Mouse (Mus musculus): ENCODE results near the gene Otud5.

DNA sequence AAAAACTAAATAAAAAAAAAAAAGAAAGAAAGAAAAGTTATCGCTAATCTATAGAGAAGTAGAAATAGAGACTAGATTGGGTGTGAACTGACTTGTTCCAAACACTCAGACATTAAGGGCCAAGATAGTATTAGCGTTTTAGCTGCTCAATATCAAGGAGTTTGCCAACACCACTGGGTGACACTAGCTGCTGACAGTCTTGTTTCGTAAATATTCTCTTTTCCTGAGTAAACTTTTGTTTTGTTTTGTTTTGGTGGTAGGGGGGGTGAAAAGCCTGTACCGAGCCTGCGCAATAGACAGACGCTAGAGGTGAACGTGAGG lies 362 bp upstream of the Otud5 start:
- TF ChIP-seq CEBPB (IDR thresholded peaks at IDR 0.05; ENCODE audit: low read depth) (no peak), CTCF (IDR thresholded peaks at IDR 0.05; ENCODE audit: control insufficient read depth, insufficient read depth, insufficient read length) (no peak), MAX (IDR thresholded peaks at IDR 0.05) (no peak), MYOG (IDR thresholded peaks at IDR 0.05; ENCODE audit: control insufficient read depth, extremely low read depth, insufficient read length) (no peak)
